Mouse (Mus musculus) kidney, postnatal 0 days (tissue): ENCODE data around the gene Hs1bp3. TPM values are rescaled to one million over a fixed set of nuclear protein-coding genes. Genes with fewer than 3 reads are reported as not detected.

Experiments
- ATAC-seq: fragments of 200-750 bp; cut with Nextera tagmentation; replicated peaks from 2 replicates; pipeline ENCODE4 v1.8.0; 2017; ENCODE audit warnings: low read depth, moderate number of reproducible peaks, moderate TSS enrichment, moderate library complexity; ENCODE audit not compliant: low FRiP score
- DNase-seq: peaks from one replicate; pipeline ENCODE4 v3.0.0-alpha.2; 2016; ENCODE audit warnings: low spot score
- H3K27ac ChIP-seq: fragments of 300-500 bp; sonication (generic); 2 replicates; pipeline ENCODE4 v1.5.1; 2014; ENCODE audit warnings: mild to moderate bottlenecking
- H3K27me3 ChIP-seq: fragments of 300-500 bp; sonication (generic); 2 replicates; pipeline ENCODE4 v1.6.1; 2014; ENCODE audit warnings: low read length, mixed read lengths; ENCODE audit not compliant: insufficient read depth
- H3K36me3 ChIP-seq: fragments of 300-500 bp; sonication (generic); 2 replicates; pipeline ENCODE4 v1.6.1; 2014; ENCODE audit warnings: low read length, mixed read lengths; ENCODE audit not compliant: insufficient read depth
- H3K4me1 ChIP-seq: fragments of 300-500 bp; sonication (generic); replicated peaks from 2 replicates; pipeline ENCODE4 v1.6.1; 2014; ENCODE audit warnings: antibody characterized with exemption, low read length, mixed read lengths; ENCODE audit not compliant: insufficient read depth
- H3K4me2 ChIP-seq: fragments of 300-500 bp; sonication (generic); 2 replicates; pipeline ENCODE4 v1.6.1; 2014; ENCODE audit warnings: mild to moderate bottlenecking, low read length, moderate library complexity, mixed read lengths
- H3K4me3 ChIP-seq: fragments of 300-500 bp; sonication (generic); replicated peaks from 2 replicates; pipeline ENCODE4 v1.5.1; 2014; ENCODE audit warnings: low read depth, low read length
- H3K9ac ChIP-seq: fragments of 300-500 bp; sonication (generic); 2 replicates; pipeline ENCODE4 v1.6.1; 2014; ENCODE audit warnings: low read depth, low read length
- H3K9me3 ChIP-seq: fragments of 300-500 bp; sonication (generic); replicated peaks from 2 replicates; pipeline ENCODE4 v1.6.1; 2016; ENCODE audit warnings: low read length, inconsistent platforms, mixed read lengths
- CTCF ChIP-seq: IDR thresholded peaks from 2 replicates; pipeline ENCODE4 v1.5.1; 2016; ENCODE audit warnings: antibody characterized with exemption, low read depth, mild to moderate bottlenecking, moderate library complexity
- WGBS: fragments of 180-500 bp; shearing (Covaris S2); extraction: QIAGEN DNeasy Blood & Tissue Kit; methylation state at CpG from one replicate; pipeline ENCODE4 v1.1.7; 2014; 5-methylcytosine and 5-hydroxymethylcytosine counted together
- polyA plus RNA-seq: library from polyadenylated mRNA; unstranded; fragments of >200 nt; fragmentation: Nextera tagmentation; extraction: Ambion mirVana; gene quantifications from 2 replicates; pipeline ENCODE4 v1.2.1, GENCODE M21; 2015

Hs1bp3 gene
- polyA plus RNA-seq, 1 experiment from 2014 or later: 10.2 TPM

DNA sequence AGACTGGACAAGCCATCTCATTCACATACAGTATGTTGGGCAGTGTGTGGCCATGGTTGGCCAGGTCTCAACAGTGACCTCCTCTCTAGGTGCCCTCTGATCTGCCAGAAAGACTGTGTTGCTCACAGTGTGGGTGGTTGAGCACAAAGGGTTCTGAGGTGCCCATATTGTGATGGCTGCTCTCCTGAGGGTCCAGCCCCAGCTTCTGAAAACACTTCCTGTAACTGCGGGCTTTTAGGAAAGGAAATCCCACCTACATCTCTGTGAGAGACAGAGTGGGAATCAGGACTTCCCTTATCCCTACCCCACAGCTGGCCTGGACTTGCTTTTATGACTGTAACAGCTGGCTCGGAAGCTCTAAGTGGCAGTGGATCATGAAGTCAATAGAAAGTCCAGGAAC is 68.7 kb downstream of the Hs1bp3 start:
- WGBS: 63% methylated on average over 2 of the region's 2 CpGs
- no peak for DNase-seq
- ATAC-seq: no peak
- no peak overlapping the region for H3K4me2 ChIP-seq
- peaks cover 11% of the 10 kb centered on the region for H3K4me1 ChIP-seq
- no peak overlapping the region for H3K27ac ChIP-seq
- no peaks in the 10 kb centered on the region for H3K36me3 ChIP-seq
- H3K9me3 ChIP-seq: no peaks in the 10 kb centered on the region
- TF ChIP-seq CTCF: no peak
- H3K27me3 ChIP-seq: no peaks in the 10 kb centered on the region
- no peak overlapping the region for H3K9ac ChIP-seq
- no peak overlapping the region for H3K4me3 ChIP-seq

- 63% methylated on average over 6 of the region's 6 CpGs for WGBS
- ATAC-seq (no peak), DNase-seq (no peak)
- H3K27ac ChIP-seq: no peak overlapping the region
- no peak overlapping the region for H3K4me2 ChIP-seq
- no peaks in the 10 kb centered on the region for H3K36me3 ChIP-seq
- peaks cover 11% of the 10 kb centered on the region for H3K4me1 ChIP-seq
- TF ChIP-seq CTCF: no peak
- H3K4me3 ChIP-seq: no peak overlapping the region
- no peaks in the 10 kb centered on the region for H3K9me3 ChIP-seq
- H3K9ac ChIP-seq: no peak overlapping the region
- no peaks in the 10 kb centered on the region for H3K27me3 ChIP-seq
Measured at GRCm38 (mm10) chr12:8383822-8384221, 70.6 kb downstream of the Hs1bp3 start.

DNA sequence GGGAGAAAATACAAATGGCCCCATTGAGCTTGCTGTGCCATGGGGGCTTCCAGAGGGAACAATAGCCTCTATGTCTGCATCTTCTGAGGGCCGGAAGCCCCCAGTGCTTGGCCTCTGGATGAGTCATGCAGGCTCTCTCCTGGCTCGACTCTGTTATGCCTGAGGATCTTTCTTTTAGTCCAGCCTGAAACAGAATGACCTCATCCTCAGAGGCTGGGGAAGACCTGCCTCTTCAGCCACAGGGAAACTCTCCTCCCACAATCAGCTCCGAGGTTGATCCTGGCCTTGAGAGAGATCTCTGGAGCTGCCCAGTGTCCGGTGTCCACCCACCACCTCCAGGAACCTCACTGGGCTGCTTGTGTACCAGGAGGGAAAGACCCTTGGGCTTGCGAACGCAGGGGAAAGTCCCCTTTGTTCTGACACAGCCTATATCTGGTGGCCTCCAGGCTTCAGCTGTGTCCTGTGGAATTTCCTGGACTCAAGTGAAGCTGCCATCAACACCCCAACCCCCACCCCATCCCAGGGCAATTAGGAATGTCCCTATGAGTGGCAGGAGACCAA is 73.3 kb downstream of the Hs1bp3 start:
- Histone ChIP-seq H3K9ac (no peak overlapping the region), H3K27me3 (no peaks in the 10 kb centered on the region)

DNA sequence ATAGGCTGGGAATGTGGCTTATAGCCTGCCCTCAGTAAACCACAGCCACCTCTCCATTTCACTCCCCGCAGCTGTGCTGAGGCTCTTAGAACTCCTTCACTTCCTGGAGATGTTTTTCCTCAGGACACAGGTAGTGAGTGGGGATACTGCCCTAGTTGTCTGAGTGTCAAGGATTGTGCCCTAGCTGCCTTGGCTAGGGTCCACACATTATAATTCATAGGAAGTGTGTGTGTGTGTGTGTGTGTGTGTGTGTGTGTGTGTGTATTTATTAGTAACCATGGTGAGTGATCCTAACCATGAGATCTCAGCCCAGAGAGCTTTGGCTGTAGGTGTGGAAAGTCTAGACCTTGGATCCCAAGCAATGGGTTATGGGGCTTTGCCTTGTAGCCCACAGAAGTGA is 74.0 kb downstream of the Hs1bp3 start:
- TF ChIP-seq CTCF: no peak
- Histone ChIP-seq H3K27ac (peak overlapping the region; percentile 47; the same call in 1 of the 2 replicates), H3K9me3 (no peaks in the 10 kb centered on the region), H3K9ac (no peak overlapping the region), H3K27me3 (no peaks in the 10 kb centered on the region), H3K4me1 (peaks cover 4% of the 10 kb centered on the region; the same call in 1 of the 2 replicates), H3K36me3 (no peaks in the 10 kb centered on the region), H3K4me3 (no peak overlapping the region), H3K4me2 (no peak overlapping the region)
- WGBS: 64% methylated on average over 1 of the region's 1 CpGs
- DNase-seq: no peak
- no peak for ATAC-seq

More for the DNA sequence above, 73.3 kb downstream of the Hs1bp3 start:
- Histone ChIP-seq H3K4me1 (peaks cover 4% of the 10 kb centered on the region; the same call in 1 of the 2 replicates), H3K4me3 (no peak overlapping the region), H3K4me2 (no peak overlapping the region), H3K36me3 (no peaks in the 10 kb centered on the region), H3K9me3 (no peaks in the 10 kb centered on the region), H3K27ac (peak overlapping the region; percentile 50; the same call in 1 of the 2 replicates)
- no peak for TF ChIP-seq CTCF
- DNase-seq (peak; percentile 75), ATAC-seq (peak; percentile 80)
- 44% methylated on average over 6 of the region's 6 CpGs for whole genome bisulfite sequencing

DNA sequence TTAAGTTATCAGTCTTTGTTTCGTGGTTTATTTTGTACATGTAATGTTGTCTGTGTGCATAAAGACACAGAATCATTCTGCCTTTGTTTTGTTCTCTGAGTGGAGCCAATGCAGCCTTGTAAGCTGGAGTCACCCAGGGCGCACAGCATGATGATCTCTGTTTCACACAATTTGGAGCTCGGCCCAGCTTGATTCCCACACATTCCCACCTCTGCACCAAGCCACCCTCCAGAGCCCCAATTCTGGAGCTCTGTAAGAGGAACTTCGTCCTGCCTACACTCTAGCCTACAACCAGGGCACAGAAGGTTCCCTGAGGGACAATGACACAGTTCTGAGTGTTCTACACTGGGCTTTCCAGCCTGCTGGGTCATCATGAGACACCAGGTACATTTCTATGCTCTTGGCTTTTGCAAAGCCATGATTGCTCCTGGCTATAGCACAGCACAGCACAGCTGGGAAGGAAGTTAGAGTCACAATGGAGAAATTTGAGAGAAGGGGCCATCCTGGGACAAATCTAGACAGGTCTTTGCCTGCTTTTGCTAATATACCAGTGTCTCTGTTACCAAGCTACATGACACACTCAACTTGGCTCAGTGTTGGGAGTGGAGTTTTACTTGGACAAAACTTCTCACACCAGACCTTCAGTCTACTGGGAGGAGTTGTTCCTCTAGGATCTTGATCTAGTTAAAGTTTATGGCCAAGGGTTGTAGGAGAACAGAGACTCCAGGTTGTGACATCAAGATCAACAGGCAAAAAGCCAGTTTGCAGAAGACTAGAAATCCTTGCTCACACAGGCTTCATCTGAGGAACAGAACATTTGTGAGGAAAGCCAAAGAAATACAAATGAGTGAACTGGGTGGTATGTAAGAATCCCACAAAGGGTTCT is 75.5 kb downstream of the Hs1bp3 start:
- no peak for TF ChIP-seq CTCF
- no peak overlapping the region for H3K4me2 ChIP-seq
- H3K4me1 ChIP-seq: peaks cover 6% of the 10 kb centered on the region
- no peaks in the 10 kb centered on the region for H3K9me3 ChIP-seq
- no peaks in the 10 kb centered on the region for H3K27me3 ChIP-seq
- no peak for ATAC-seq
- no peaks in the 10 kb centered on the region for H3K36me3 ChIP-seq
- DNase-seq: no peak
- no peak overlapping the region for H3K9ac ChIP-seq
- 89% methylated on average over 4 of the region's 4 CpGs for WGBS
- H3K4me3 ChIP-seq: no peak overlapping the region
- H3K27ac ChIP-seq: no peak overlapping the region

GRCm38 (mm10) chr12:8393226-8393625 is 80.0 kb downstream of the Hs1bp3 start:
- Histone ChIP-seq H3K27ac (no peak overlapping the region), H3K4me3 (no peak overlapping the region), H3K4me2 (no peak overlapping the region), H3K9me3 (no peaks in the 10 kb centered on the region), H3K36me3 (no peaks in the 10 kb centered on the region), H3K4me1 (peaks cover 14% of the 10 kb centered on the region), H3K9ac (no peak overlapping the region), H3K27me3 (no peaks in the 10 kb centered on the region)
- no peak for TF ChIP-seq CTCF
- ATAC-seq (no peak), DNase-seq (no peak)
- 78% methylated on average over 5 of the region's 5 CpGs for WGBS

Other genes starting within 250 kb of the Hs1bp3 start
- gene Ldah, start 105.3 kb upstream of the Hs1bp3 start, polyA plus RNA-seq: 49.2 and 49.4 TPM in 2 replicates
- 2.3 and 3.1 TPM in 2 replicates for gene Gdf7, start 11.5 kb upstream of the Hs1bp3 start, polyA plus RNA-seq
- 48.3 and 53.6 TPM in 2 replicates for gene Rhob, start 186.6 kb downstream of the Hs1bp3 start, polyA plus RNA-seq